Mouse (Mus musculus) heart, embryonic 13.5 days (tissue): ENCODE data around the gene Krt27. TPM values are rescaled to one million over a fixed set of nuclear protein-coding genes. Genes with fewer than 3 reads are reported as not detected.

Source experiments
- ATAC-seq: fragments of 200-750 bp; cut with Nextera tagmentation; 2 replicates; pipeline ENCODE4 v1.8.0; 2017; ENCODE audit warnings: moderate TSS enrichment; ENCODE audit not compliant: insufficient number of reproducible peaks, low FRiP score, low TSS enrichment; ENCODE audit errors: extremely low read depth
- H3K27ac ChIP-seq: fragments of 300-500 bp; sonication (generic); replicated peaks from 2 replicates; pipeline ENCODE4 v1.5.1; 2015; ENCODE audit warnings: moderate library complexity, mild to moderate bottlenecking, inconsistent platforms
- H3K27me3 ChIP-seq: fragments of 300-500 bp; sonication (generic); replicated peaks from 2 replicates; pipeline ENCODE4 v1.6.1; 2015; ENCODE audit warnings: mild to moderate bottlenecking, inconsistent platforms
- H3K36me3 ChIP-seq: fragments of 300-500 bp; sonication (generic); 2 replicates; pipeline ENCODE4 v1.6.1; 2015; ENCODE audit warnings: mild to moderate bottlenecking, inconsistent platforms
- H3K4me1 ChIP-seq: fragments of 300-500 bp; sonication (generic); 2 replicates; pipeline ENCODE4 v1.6.1; 2015; ENCODE audit warnings: inconsistent platforms
- H3K4me2 ChIP-seq: fragments of 300-500 bp; sonication (generic); 2 replicates; pipeline ENCODE4 v1.6.1; 2015; ENCODE audit warnings: inconsistent platforms, mild to moderate bottlenecking, moderate library complexity
- H3K4me3 ChIP-seq: fragments of 300-500 bp; sonication (generic); 2 replicates; pipeline ENCODE4 v1.5.1; 2015; ENCODE audit warnings: moderate library complexity, mild to moderate bottlenecking, inconsistent platforms
- H3K9ac ChIP-seq: fragments of 300-500 bp; sonication (generic); 2 replicates; pipeline ENCODE4 v1.6.1; 2015; ENCODE audit warnings: inconsistent platforms, mild to moderate bottlenecking, moderate library complexity
- H3K9me3 ChIP-seq: fragments of 300-500 bp; sonication (generic); 2 replicates; pipeline ENCODE4 v1.6.1; 2016; ENCODE audit warnings: inconsistent platforms
- WGBS: fragments of 180-500 bp; shearing (Covaris S2); methylation state at CpG from one replicate; pipeline ENCODE4 v1.1.7; 2015; ENCODE audit warnings: mixed read lengths; 5-methylcytosine and 5-hydroxymethylcytosine counted together
- polyA plus RNA-seq: library from polyadenylated mRNA; unstranded; fragments of >200 nt; fragmentation: Nextera tagmentation; extraction: Ambion mirVana; gene quantifications from 2 replicates; pipeline ENCODE4 v1.2.1, GENCODE M21; 2015

The Krt27 gene
- polyA plus RNA-seq, result not detected in 2 replicates

- Histone ChIP-seq H3K4me2 (no peak within 1 kb of the TSS), H3K27me3 (peaks cover 22% of the 10 kb centered on the region), H3K27ac (no peak within 1 kb of the TSS), H3K4me1 (no peaks in the 10 kb centered on the region), H3K36me3 (no peaks in the 10 kb centered on the region), H3K9me3 (no peaks in the 10 kb centered on the region), H3K4me3 (no peak within 1 kb of the TSS), H3K9ac (no peak within 1 kb of the TSS)
- WGBS, result 71% methylated on average over 12 of the region's 12 CpGs
- no peak for ATAC-seq
Observed at GRCm38 (mm10) chr11:99351004-99351403, at the start of gene Krt27. Gene Krt27 (minus strand): TSS chr11:99351104.

GRCm38 (mm10) chr11:99399956-99400549, 49.1 kb upstream of the Krt27 start:
- 74% methylated on average over 13 of the region's 13 CpGs for WGBS
- H3K4me3 ChIP-seq, result no peak overlapping the region
- no peaks in the 10 kb centered on the region for H3K4me1 ChIP-seq
- no peak overlapping the region for H3K4me2 ChIP-seq
- H3K27me3 ChIP-seq, result peaks cover 49% of the 10 kb centered on the region
- no peak for ATAC-seq
- H3K9me3 ChIP-seq, result no peaks in the 10 kb centered on the region
- no peak overlapping the region for H3K27ac ChIP-seq
- no peaks in the 10 kb centered on the region for H3K36me3 ChIP-seq
- no peak overlapping the region for H3K9ac ChIP-seq

- no peak for ATAC-seq
- H3K27ac ChIP-seq, result no peak overlapping the region
- 52% methylated on average over 8 of the region's 8 CpGs for WGBS
- H3K4me2 ChIP-seq, result no peak overlapping the region
- H3K36me3 ChIP-seq, result no peaks in the 10 kb centered on the region
- no peaks in the 10 kb centered on the region for H3K9me3 ChIP-seq
- H3K4me3 ChIP-seq, result no peak overlapping the region
- peaks cover 52% of the 10 kb centered on the region for H3K27me3 ChIP-seq
- H3K4me1 ChIP-seq, result no peaks in the 10 kb centered on the region
- H3K9ac ChIP-seq, result no peak overlapping the region
Observed at GRCm38 (mm10) chr11:99398832-99399231, 47.9 kb upstream of the Krt27 start.

- H3K4me3 ChIP-seq, result no peak overlapping the region
- no peak overlapping the region for H3K27ac ChIP-seq
- H3K9ac ChIP-seq, result no peak overlapping the region
- H3K9me3 ChIP-seq, result no peaks in the 10 kb centered on the region
- WGBS, result 52% methylated on average over 3 of the region's 3 CpGs
- ATAC-seq, result no peak
- H3K27me3 ChIP-seq, result peaks cover 49% of the 10 kb centered on the region
- H3K4me2 ChIP-seq, result no peak overlapping the region
- no peaks in the 10 kb centered on the region for H3K36me3 ChIP-seq
- H3K4me1 ChIP-seq, result no peaks in the 10 kb centered on the region
Observed at GRCm38 (mm10) chr11:99398084-99398483, 47.2 kb upstream of the Krt27 start.

GRCm38 (mm10) chr11:99396661-99397060, 45.8 kb upstream of the Krt27 start:
- WGBS, result 78% methylated on average over 2 of the region's 2 CpGs

GRCm38 (mm10) chr11:99396034-99396433, 45.1 kb upstream of the Krt27 start:
- WGBS, result 35% methylated on average over 3 of the region's 3 CpGs

More at GRCm38 (mm10) chr11:99396661-99397060, 45.8 kb upstream of the Krt27 start:
- Histone ChIP-seq H3K4me3 (no peak overlapping the region), H3K27me3 (peaks cover 40% of the 10 kb centered on the region), H3K9me3 (no peaks in the 10 kb centered on the region), H3K4me2 (no peak overlapping the region), H3K9ac (no peak overlapping the region), H3K36me3 (no peaks in the 10 kb centered on the region), H3K4me1 (no peaks in the 10 kb centered on the region), H3K27ac (no peak overlapping the region)
- no peak for ATAC-seq

GRCm38 (mm10) chr11:99392492-99392891, 41.6 kb upstream of the Krt27 start:
- Histone ChIP-seq H3K27ac (no peak overlapping the region), H3K4me1 (no peaks in the 10 kb centered on the region), H3K4me2 (no peak overlapping the region), H3K27me3 (peaks cover 17% of the 10 kb centered on the region), H3K9ac (no peak overlapping the region), H3K9me3 (no peaks in the 10 kb centered on the region), H3K4me3 (no peak overlapping the region), H3K36me3 (no peaks in the 10 kb centered on the region)
- no peak for ATAC-seq
- 77% methylated on average over 10 of the region's 10 CpGs for WGBS

More at GRCm38 (mm10) chr11:99396034-99396433, 45.1 kb upstream of the Krt27 start:
- Histone ChIP-seq H3K36me3 (no peaks in the 10 kb centered on the region), H3K4me1 (no peaks in the 10 kb centered on the region), H3K9me3 (no peaks in the 10 kb centered on the region), H3K4me3 (no peak overlapping the region), H3K27me3 (peaks cover 41% of the 10 kb centered on the region), H3K9ac (no peak overlapping the region), H3K4me2 (no peak overlapping the region), H3K27ac (no peak overlapping the region)
- ATAC-seq, result no peak

- Histone ChIP-seq H3K4me2 (no peak overlapping the region), H3K36me3 (no peaks in the 10 kb centered on the region), H3K4me3 (no peak overlapping the region), H3K27me3 (peaks cover 11% of the 10 kb centered on the region), H3K9ac (no peak overlapping the region), H3K27ac (no peak overlapping the region), H3K4me1 (no peaks in the 10 kb centered on the region), H3K9me3 (no peaks in the 10 kb centered on the region)
- WGBS, result 71% methylated on average over 6 of the region's 6 CpGs
- ATAC-seq, result no peak
Observed at GRCm38 (mm10) chr11:99391375-99391774, 40.5 kb upstream of the Krt27 start.

- 48% methylated on average over 7 of the region's 7 CpGs for WGBS
- H3K9me3 ChIP-seq, result no peaks in the 10 kb centered on the region
- H3K27me3 ChIP-seq, result peaks cover 8% of the 10 kb centered on the region
Observed at GRCm38 (mm10) chr11:99390866-99391265, 40.0 kb upstream of the Krt27 start.

GRCm38 (mm10) chr11:99389264-99389663, 38.4 kb upstream of the Krt27 start, which contains the start of gene Krt10:
Gene Krt10 (minus strand): TSS chr11:99389364.
- H3K9ac ChIP-seq, result no peak within 1 kb of the TSS
- no peaks in the 10 kb centered on the region for H3K9me3 ChIP-seq
- H3K36me3 ChIP-seq, result no peaks in the 10 kb centered on the region
- H3K4me1 ChIP-seq, result no peaks in the 10 kb centered on the region
- no peak within 1 kb of the TSS for H3K4me3 ChIP-seq
- ATAC-seq, result no peak
- H3K27ac ChIP-seq, result no peak within 1 kb of the TSS
- no peak within 1 kb of the TSS for H3K4me2 ChIP-seq
- 77% methylated on average over 4 of the region's 4 CpGs for WGBS
- peaks cover 7% of the 10 kb centered on the region for H3K27me3 ChIP-seq

More at GRCm38 (mm10) chr11:99390866-99391265, 40.0 kb upstream of the Krt27 start:
- H3K4me2 ChIP-seq, result no peak overlapping the region
- no peak overlapping the region for H3K27ac ChIP-seq
- H3K4me1 ChIP-seq, result no peaks in the 10 kb centered on the region
- H3K4me3 ChIP-seq, result no peak overlapping the region
- H3K9ac ChIP-seq, result no peak overlapping the region
- H3K36me3 ChIP-seq, result no peaks in the 10 kb centered on the region
- no peak for ATAC-seq

GRCm38 (mm10) chr11:99388661-99389060, 37.8 kb upstream of the Krt27 start:
- Histone ChIP-seq H3K27me3 (peaks cover 12% of the 10 kb centered on the region), H3K9me3 (no peaks in the 10 kb centered on the region), H3K36me3 (no peaks in the 10 kb centered on the region), H3K4me2 (no peak overlapping the region), H3K27ac (no peak overlapping the region), H3K4me1 (no peaks in the 10 kb centered on the region), H3K9ac (no peak overlapping the region), H3K4me3 (no peak overlapping the region)
- no peak for ATAC-seq
- 88% methylated on average over 18 of the region's 18 CpGs for WGBS
